Mouse (Mus musculus): ENCODE results near the gene Rtn4.

DNA sequence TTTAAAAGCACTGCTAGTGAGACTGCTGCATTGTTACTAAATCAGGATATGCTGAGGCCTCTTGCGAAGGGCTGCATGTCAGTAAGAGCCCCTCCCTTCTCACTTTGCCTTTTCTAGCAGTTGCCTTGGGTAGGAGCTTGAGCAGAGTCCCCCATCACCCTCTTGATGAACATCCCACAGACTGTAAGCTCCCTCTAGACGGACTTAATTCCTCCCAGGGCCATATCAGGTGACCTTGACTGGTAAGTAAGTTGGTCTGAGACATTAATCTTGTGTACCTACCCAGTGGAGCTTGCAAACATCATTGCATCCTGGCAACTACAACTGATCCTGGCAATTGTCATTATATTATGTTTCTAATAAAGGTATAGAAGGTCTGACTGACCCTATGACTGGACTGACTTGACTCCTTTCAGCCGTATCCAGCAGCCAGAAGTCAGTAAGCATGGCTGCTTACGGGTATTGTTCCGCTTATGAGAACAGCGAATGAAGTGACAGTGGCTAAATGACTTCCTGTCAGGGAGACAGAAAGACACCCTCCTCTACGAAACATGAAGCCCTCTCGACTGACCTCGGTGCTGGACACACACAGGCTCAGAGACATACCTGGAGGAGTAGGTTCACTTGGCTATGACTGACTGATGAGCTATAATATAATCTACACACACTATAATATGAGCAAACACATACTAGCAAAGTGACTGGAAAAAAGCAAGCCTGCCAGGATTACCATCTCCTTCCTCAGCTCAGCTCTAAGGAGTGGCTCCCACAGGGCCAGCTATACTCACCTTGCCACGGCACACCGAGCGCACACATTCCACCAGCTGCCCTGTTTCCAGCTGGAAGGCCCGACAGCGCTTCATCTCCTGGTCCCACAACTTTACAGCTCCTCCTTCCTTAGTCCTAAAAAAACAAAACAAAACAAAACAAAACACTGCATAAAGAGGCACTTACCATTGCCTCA, 59.2 kb downstream of the Rtn4 start:
- no peak for TF ChIP-seq TAL1 (IDR thresholded peaks at IDR 0.05; ENCODE audit: low read length)
- TF ChIP-seq GATA1 (IDR thresholded peaks at IDR 0.05; ENCODE audit: low read length): no peak
